Mouse (Mus musculus) MEL (cell line): ENCODE data around the gene Bcl3. TPM values are rescaled to one million over a fixed set of nuclear protein-coding genes. Genes with fewer than 3 reads are reported as not detected.
A peak's percentile ranks its signal among the peaks of the same experiment; 100 is the strongest.

ENCODE experiments used
- DNase-seq: peaks from one replicate; pipeline ENCODE4 v3.0.0; 2011; ENCODE audit warnings: low read depth, low spot score
- H3K27ac ChIP-seq: 2 replicates; pipeline ENCODE4 v1.5.1; 2012; ENCODE audit warnings: low read depth, mild to moderate bottlenecking, control low read depth, low read length, moderate library complexity; ENCODE audit not compliant: control insufficient read depth
- H3K27me3 ChIP-seq, 2 experiments: fragments of 150-350 bp in 1 of 2; sonication (generic) in 1 of 2; 2 replicates each; pipeline ENCODE4 v1.6.1; 2012; ENCODE audit warnings: low read length in 2 of 2, mild to moderate bottlenecking in 2 of 2, improper control_type of control experiment in 1 of 2, moderate library complexity in 1 of 2; ENCODE audit not compliant: insufficient read depth in 2 of 2, control insufficient read depth in 1 of 2
- H3K36me3 ChIP-seq, 2 experiments: 2 replicates each; pipeline ENCODE4 v1.6.1; 2012 to 2014; ENCODE audit warnings: low read length in 2 of 2, improper control_type of control experiment in 1 of 2, inconsistent platforms in 1 of 2, mild to moderate bottlenecking in 1 of 2; ENCODE audit not compliant: insufficient read depth in 2 of 2, control insufficient read depth in 1 of 2
- H3K4me1 ChIP-seq, 2 experiments: fragments of 150-350 bp in 1 of 2; sonication (generic) in 1 of 2; 2 replicates each; pipeline ENCODE4 v1.6.1; 2012; ENCODE audit warnings: low read length in 2 of 2, improper control_type of control experiment in 1 of 2, mild to moderate bottlenecking in 1 of 2; ENCODE audit not compliant: insufficient read depth in 2 of 2, control insufficient read depth in 1 of 2
- H3K4me3 ChIP-seq, 2 experiments: fragments of 150-350 bp in 1 of 2; sonication (generic) in 1 of 2; 2 replicates each; pipeline ENCODE4 v1.5.1; 2012; ENCODE audit warnings: low read depth in 2 of 2, low read length in 2 of 2, mild to moderate bottlenecking in 2 of 2, moderate library complexity in 2 of 2, control low read depth in 1 of 2, improper control_type of control experiment in 1 of 2; ENCODE audit not compliant: control insufficient read depth in 1 of 2, insufficient read depth in 1 of 2
- H3K79me2 ChIP-seq: 2 replicates; pipeline ENCODE4 v1.6.1; 2012; ENCODE audit warnings: mild to moderate bottlenecking, low read length, moderate library complexity; ENCODE audit not compliant: control insufficient read depth, poor library complexity, insufficient read depth
- H3K9ac ChIP-seq: 2 replicates; pipeline ENCODE4 v1.6.1; 2012; ENCODE audit warnings: low read depth, mild to moderate bottlenecking, control low read depth, low read length, moderate library complexity; ENCODE audit not compliant: control insufficient read depth, poor library complexity, severe bottlenecking
- H3K9me3 ChIP-seq: fragments of 150-350 bp; sonication (generic); replicated peaks from 2 replicates; pipeline ENCODE4 v1.6.1; 2012; ENCODE audit warnings: mild to moderate bottlenecking, low read length, improper control_type of control experiment, moderate library complexity; ENCODE audit not compliant: insufficient read depth
- BHLHE40 ChIP-seq: IDR thresholded peaks from 2 replicates; pipeline ENCODE4 v1.6.1; 2012; ENCODE audit warnings: low read depth, mild to moderate bottlenecking, inconsistent platforms, low read length, improper control_type of control experiment, borderline replicate concordance
- CHD1 ChIP-seq: IDR thresholded peaks from 2 replicates; pipeline ENCODE4 v1.6.1; 2012; ENCODE audit warnings: low read depth, mild to moderate bottlenecking, inconsistent platforms, low read length, improper control_type of control experiment
- CHD2 ChIP-seq: IDR thresholded peaks from 2 replicates; pipeline ENCODE4 v1.6.1; 2011; ENCODE audit warnings: low read length, improper control_type of control experiment
- ETS1 ChIP-seq: IDR thresholded peaks from 2 replicates; pipeline ENCODE4 v1.6.1; 2012; ENCODE audit warnings: low read depth, mild to moderate bottlenecking, inconsistent platforms, low read length, improper control_type of control experiment, moderate library complexity
- GABPA ChIP-seq: IDR thresholded peaks from 2 replicates; pipeline ENCODE4 v1.6.1; 2012; ENCODE audit warnings: low read depth, mild to moderate bottlenecking, inconsistent platforms, low read length, improper control_type of control experiment, moderate library complexity
- GATA1 ChIP-seq: IDR thresholded peaks from 2 replicates; pipeline ENCODE4 v1.6.1; 2011; ENCODE audit warnings: low read depth, low read length, improper control_type of control experiment
- JUND ChIP-seq: IDR thresholded peaks from 2 replicates; pipeline ENCODE4 v1.6.1; 2011; ENCODE audit warnings: low read depth, mild to moderate bottlenecking, improper control_type of control experiment, low read length
- KAT2A ChIP-seq: conservative IDR thresholded peaks from 2 replicates; pipeline ENCODE4 v1.6.1; 2012; ENCODE audit warnings: low read depth, low read length, improper control_type of control experiment, inconsistent platforms
- MAFK ChIP-seq: IDR thresholded peaks from 2 replicates; pipeline ENCODE4 v1.6.1; 2011; ENCODE audit warnings: low read depth, mild to moderate bottlenecking, low read length, improper control_type of control experiment, borderline replicate concordance
- MAX ChIP-seq: IDR thresholded peaks from 2 replicates; pipeline ENCODE4 v1.6.1; 2011; ENCODE audit warnings: low read length, improper control_type of control experiment
- MAZ ChIP-seq: IDR thresholded peaks from 2 replicates; pipeline ENCODE4 v1.6.1; 2012; ENCODE audit warnings: low read depth, mild to moderate bottlenecking, inconsistent platforms, low read length, improper control_type of control experiment
- MYB ChIP-seq: IDR thresholded peaks from 2 replicates; pipeline ENCODE4 v1.6.1; 2011; ENCODE audit warnings: mild to moderate bottlenecking, low read depth, low read length, improper control_type of control experiment
- MYC ChIP-seq: IDR thresholded peaks from 2 replicates; pipeline ENCODE4 v1.6.1; 2011; ENCODE audit warnings: low read depth, mild to moderate bottlenecking, low read length, improper control_type of control experiment, moderate library complexity
- NRF1 ChIP-seq: IDR thresholded peaks from 2 replicates; pipeline ENCODE4 v1.6.1; 2014; ENCODE audit warnings: low read depth, mild to moderate bottlenecking, inconsistent platforms, low read length, improper control_type of control experiment, moderate library complexity; ENCODE audit not compliant: poor library complexity, insufficient read depth, severe bottlenecking
- SMC3 ChIP-seq: IDR thresholded peaks from 2 replicates; pipeline ENCODE4 v1.6.1; 2011; ENCODE audit warnings: low read depth, low read length, improper control_type of control experiment
- TBP ChIP-seq: IDR thresholded peaks from 2 replicates; pipeline ENCODE4 v1.8.0; 2011; ENCODE audit warnings: low read depth, low read length, improper control_type of control experiment
- TCF12 ChIP-seq: IDR thresholded peaks from 2 replicates; pipeline ENCODE4 v1.6.1; 2014; ENCODE audit warnings: low read depth, mild to moderate bottlenecking, inconsistent platforms, low read length, improper control_type of control experiment, moderate library complexity
- UBTF ChIP-seq: IDR thresholded peaks from 2 replicates; pipeline ENCODE4 v1.6.1; 2012; ENCODE audit warnings: low read depth, mild to moderate bottlenecking, inconsistent platforms, low read length, improper control_type of control experiment, moderate library complexity, borderline replicate concordance; ENCODE audit not compliant: insufficient read depth
- USF1 ChIP-seq: IDR thresholded peaks from 2 replicates; pipeline ENCODE4 v1.6.1; 2014; ENCODE audit warnings: low read depth, mild to moderate bottlenecking, inconsistent platforms, low read length, improper control_type of control experiment, moderate library complexity
- ZKSCAN1 ChIP-seq: IDR thresholded peaks from 2 replicates; pipeline ENCODE4 v1.6.1; 2012; ENCODE audit warnings: low read depth, mild to moderate bottlenecking, inconsistent platforms, low read length, improper control_type of control experiment, moderate library complexity
- ZMIZ1 ChIP-seq: IDR thresholded peaks from 2 replicates; pipeline ENCODE4 v1.6.1; 2012; ENCODE audit warnings: low read depth, mild to moderate bottlenecking, inconsistent platforms, low read length, improper control_type of control experiment, moderate library complexity
- polyA plus RNA-seq, 2 experiments: library from polyadenylated mRNA; stranded (reverse) in 1 of 2; unstranded in 1 of 2; fragments of >175 nt in 1 of 2; fragments of >200 nt in 1 of 2; gene quantifications; 2 replicates each; pipeline versions ENCODE4 v1.2.1 to v1.2.4; 2012; ENCODE audit warnings: low replicate concordance in 2 of 2, low read depth in 1 of 2; ENCODE audit not compliant: insufficient read length in 2 of 2, insufficient read depth in 1 of 2, missing spikeins in 1 of 2
- total RNA-seq: library from RNA; depleted of rRNA; stranded (reverse); fragments of 300-350 nt; gene quantifications from 2 replicates; pipeline ENCODE4 v1.2.3, GENCODE M21; 2012

Gene Bcl3
- total and polyA plus RNA-seq, 3 experiments: 2.7 to 6.7 TPM; not detected in 1

DNA sequence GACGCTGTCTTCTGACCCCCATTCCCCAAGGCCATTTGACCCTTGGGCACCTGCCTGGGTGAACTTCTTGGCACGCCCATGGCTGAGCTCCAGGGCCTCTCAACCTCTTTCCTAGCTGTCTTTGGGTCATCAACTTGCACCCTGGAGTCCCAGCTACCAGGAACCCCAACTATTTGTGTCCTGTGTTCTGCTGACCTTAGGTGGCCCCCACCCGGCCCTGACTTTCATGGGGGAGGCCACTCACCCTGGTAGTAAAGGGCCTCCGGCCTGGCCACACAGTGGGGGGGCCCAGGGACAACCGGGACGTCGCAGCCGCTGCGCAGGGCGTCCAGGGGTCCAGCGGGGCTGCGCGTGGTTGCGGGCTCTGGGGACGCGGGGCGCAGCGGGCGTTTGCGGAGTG is 377 bp downstream of the Bcl3 start:
- no peaks in the 10 kb centered on the region for H3K27me3 ChIP-seq
- H3K27ac ChIP-seq: no peak overlapping the region
- peaks cover 4 to 21% of the 10 kb centered on the region in 2 experiments for H3K4me1 ChIP-seq
- H3K9me3 ChIP-seq: no peaks in the 10 kb centered on the region
- no peak for TF ChIP-seq TBP
- TF ChIP-seq ZMIZ1: no peak
- TF ChIP-seq USF1: no peak
- TF ChIP-seq MAZ: no peak
- TF ChIP-seq CHD2: no peak
- TF ChIP-seq MYC: no peak
- no peak for TF ChIP-seq BHLHE40
- peak overlapping the region; percentile 42 to 62; a peak in 3 of 4 replicates for H3K4me3 ChIP-seq
- DNase-seq: no peak
- H3K9ac ChIP-seq: peak overlapping the region; percentile 76
- H3K36me3 ChIP-seq: peaks cover 0 to 10% of the 10 kb centered on the region in 2 experiments; a peak in 2 of 4 replicates
- no peaks in the 10 kb centered on the region; the same call in 1 of the 2 replicates for H3K79me2 ChIP-seq

- Histone ChIP-seq H3K27me3 (no peaks in the 10 kb centered on the region), H3K9ac (no peak overlapping the region), H3K4me1 (peaks cover 7 to 24% of the 10 kb centered on the region in 2 experiments), H3K79me2 (no peaks in the 10 kb centered on the region; the same call in 1 of the 2 replicates), H3K4me3 (no peak overlapping the region), H3K9me3 (no peaks in the 10 kb centered on the region), H3K27ac (no peak overlapping the region)
- DNase-seq: no peak
- TF ChIP-seq GABPA (no peak), ZMIZ1 (no peak), KAT2A (no peak), CHD1 (no peak), ETS1 (no peak), JUND (no peak), GATA1 (no peak), MAZ (no peak), SMC3 (no peak), MAX (no peak), UBTF (no peak), NRF1 (no peak), ZKSCAN1 (no peak), MAFK (no peak), MYB (no peak), TCF12 (no peak), USF1 (no peak)
- TF ChIP-seq, all 39 proteins: peak for 0
- H3K36me3 ChIP-seq: peaks cover 0 to 10% of the 10 kb centered on the region in 2 experiments; a peak in 2 of 4 replicates
Measured at GRCm38 (mm10) chr7:19821633-19822032, 937 bp downstream of the Bcl3 start.
